Comparison of ENCODE assay signal across 19 mouse cellular contexts in genomic region chr13:109376681-109377080, GRCm38 (mm10).
"Had no signal": no experiment of that assay in that cellular context is flagged by ENCODE, and none has a peak within 500 bp of the region (broad histone marks: within the 10 kb centered on the region; RNA-seq: fewer than 3 reads in every experiment).

No protein-coding gene starts in this region.

- H3K36me3 ChIP-seq: kidney, embryonic 15.5 days; limb, embryonic 12.5 days; limb, embryonic 15.5 days; midbrain, embryonic 12.5 days; midbrain, embryonic 15.5 days; stomach, embryonic 15.5 days had no signal

- DNase-seq: kidney, adult 11 months; kidney, adult 8-10 months; kidney, postnatal 10 days; kidney, postnatal 36 days; left cerebral cortex, postnatal 4 days; liver, postnatal 0 days; lung, embryonic 14.5 days; thymus, postnatal 36 days had no signal

- ATAC-seq: liver, postnatal 0 days; lung, postnatal 0 days; midbrain, embryonic 15.5 days had no signal

- H3K9me3 ChIP-seq: kidney, embryonic 15.5 days; limb, embryonic 12.5 days; limb, embryonic 15.5 days; midbrain, embryonic 12.5 days; midbrain, embryonic 15.5 days; stomach, embryonic 15.5 days had no signal

- H3K27ac ChIP-seq: kidney, embryonic 15.5 days; limb, embryonic 12.5 days; limb, embryonic 15.5 days; liver, embryonic 14.5 days; macrophage; midbrain, embryonic 12.5 days; midbrain, embryonic 15.5 days; stomach, embryonic 15.5 days had no signal

- H3K4me1 ChIP-seq: kidney, embryonic 15.5 days; limb, embryonic 12.5 days; limb, embryonic 15.5 days; midbrain, embryonic 12.5 days; midbrain, embryonic 15.5 days; stomach, embryonic 15.5 days had no signal

- H3K9ac ChIP-seq: kidney, embryonic 15.5 days; limb, embryonic 12.5 days; limb, embryonic 15.5 days; liver, embryonic 14.5 days; liver, postnatal 0 days; lung, embryonic 14.5 days; midbrain, embryonic 12.5 days; midbrain, embryonic 15.5 days; stomach, embryonic 15.5 days had no signal

- H3K27me3 ChIP-seq: kidney, embryonic 15.5 days; limb, embryonic 12.5 days; limb, embryonic 15.5 days; midbrain, embryonic 12.5 days; midbrain, embryonic 15.5 days; stomach, embryonic 15.5 days had no signal

- H3K4me2 ChIP-seq: kidney, embryonic 15.5 days; limb, embryonic 12.5 days; limb, embryonic 15.5 days; liver, embryonic 11.5 days; lung, embryonic 14.5 days; midbrain, embryonic 12.5 days; midbrain, embryonic 15.5 days; stomach, embryonic 15.5 days had no signal

- H3K4me3 ChIP-seq: kidney, embryonic 15.5 days; limb, embryonic 12.5 days; limb, embryonic 15.5 days; midbrain, embryonic 12.5 days; midbrain, embryonic 15.5 days; myocyte; stomach, embryonic 15.5 days had no signal
